Mouse (Mus musculus) hindbrain, embryonic 15.5 days (tissue): ENCODE results near the gene Zfp398. TPM values are rescaled to one million over a fixed set of nuclear protein-coding genes. Genes with fewer than 3 reads are reported as not detected.

Source experiments
- ATAC-seq: fragments of 200-750 bp; cut with Nextera tagmentation; 2 replicates; pipeline ENCODE4 v1.8.0; 2017; ENCODE audit warnings: low read depth, moderate number of reproducible peaks, moderate TSS enrichment; ENCODE audit not compliant: low FRiP score
- H3K27ac ChIP-seq: fragments of 300-500 bp; sonication (generic); replicated peaks from 2 replicates; pipeline ENCODE4 v1.5.1; 2015; ENCODE audit warnings: mild to moderate bottlenecking, inconsistent platforms
- H3K27me3 ChIP-seq: fragments of 300-500 bp; sonication (generic); 2 replicates; pipeline ENCODE4 v1.6.1; 2015; ENCODE audit warnings: control low read depth, inconsistent platforms
- H3K36me3 ChIP-seq: fragments of 300-500 bp; sonication (generic); 2 replicates; pipeline ENCODE4 v1.6.1; 2015; ENCODE audit warnings: control low read depth, inconsistent platforms
- H3K4me1 ChIP-seq: fragments of 300-500 bp; sonication (generic); replicated peaks from 2 replicates; pipeline ENCODE4 v1.6.1; 2015; ENCODE audit warnings: control low read depth, inconsistent platforms
- H3K4me2 ChIP-seq: fragments of 300-500 bp; sonication (generic); 2 replicates; pipeline ENCODE4 v1.6.1; 2015; ENCODE audit warnings: moderate library complexity, mild to moderate bottlenecking, inconsistent platforms
- H3K4me3 ChIP-seq: fragments of 300-500 bp; sonication (generic); 2 replicates; pipeline ENCODE4 v1.5.1; 2015; ENCODE audit warnings: mild to moderate bottlenecking, inconsistent platforms
- H3K9ac ChIP-seq: fragments of 300-500 bp; sonication (generic); 2 replicates; pipeline ENCODE4 v1.6.1; 2015; ENCODE audit warnings: inconsistent platforms
- H3K9me3 ChIP-seq: fragments of 300-500 bp; sonication (generic); 2 replicates; pipeline ENCODE4 v1.6.1; 2016; ENCODE audit warnings: control low read depth, inconsistent platforms
- WGBS: fragments of 180-500 bp; shearing (Covaris S2); methylation state at CpG from one replicate; pipeline ENCODE4 v1.1.7; 2015; 5-methylcytosine and 5-hydroxymethylcytosine counted together
- microRNA counts: library from miRNA; unstranded; fragments of <30 nt; microRNA quantifications from one replicate; lab custom pipeline; 2016
- microRNA-seq: library from miRNA; unstranded; fragments of <30 nt; microRNA quantifications from one replicate; pipeline ENCODE4, GENCODE M21; 2016
- polyA plus RNA-seq: library from polyadenylated mRNA; unstranded; fragments of >200 nt; fragmentation: Nextera tagmentation; extraction: Ambion mirVana; gene quantifications from 2 replicates; pipeline ENCODE4 v1.2.1, GENCODE M21; 2015

Gene Zfp398
- polyA plus RNA-seq, 1 experiment from 2014 or later = 18.5 TPM

GRCm38 (mm10) chr6:47911650-47912049, 76.2 kb downstream of the Zfp398 start:
- Histone ChIP-seq H3K4me2 (no peak overlapping the region), H3K27ac (no peak overlapping the region), H3K4me1 (no peaks in the 10 kb centered on the region), H3K27me3 (no peaks in the 10 kb centered on the region), H3K36me3 (peaks cover 14% of the 10 kb centered on the region), H3K9me3 (no peaks in the 10 kb centered on the region), H3K9ac (no peak overlapping the region), H3K4me3 (no peak overlapping the region)
- ATAC-seq = no peak
- WGBS = 65% methylated on average over 1 of the region's 1 CpGs

GRCm38 (mm10) chr6:47912991-47913390, 77.5 kb downstream of the Zfp398 start:
- Histone ChIP-seq H3K9me3 (no peaks in the 10 kb centered on the region), H3K4me2 (no peak overlapping the region), H3K36me3 (peaks cover 1% of the 10 kb centered on the region; the same call in 1 of the 2 replicates), H3K4me3 (no peak overlapping the region), H3K9ac (no peak overlapping the region), H3K27ac (no peak overlapping the region), H3K4me1 (no peaks in the 10 kb centered on the region), H3K27me3 (0 out of 2 replicates have a peak, but pooled peaks cover 2% of the 10 kb centered on the region)
- ATAC-seq = no peak; the same call in 1 of the 2 replicates
- WGBS = 62% methylated on average over 3 of the region's 3 CpGs

GRCm38 (mm10) chr6:47917051-47917450, 81.6 kb downstream of the Zfp398 start:
- 0 out of 2 replicates have a peak, but pooled peaks cover 2% of the 10 kb centered on the region for H3K27me3 ChIP-seq
- no peak for ATAC-seq
- H3K36me3 ChIP-seq = no peaks in the 10 kb centered on the region
- WGBS = 80% methylated on average over 5 of the region's 5 CpGs
- H3K4me2 ChIP-seq = no peak overlapping the region
- H3K4me3 ChIP-seq = no peak overlapping the region
- H3K9ac ChIP-seq = no peak overlapping the region
- H3K9me3 ChIP-seq = no peaks in the 10 kb centered on the region
- no peak overlapping the region for H3K27ac ChIP-seq
- peaks cover 11% of the 10 kb centered on the region for H3K4me1 ChIP-seq

GRCm38 (mm10) chr6:47918768-47919274, 83.4 kb downstream of the Zfp398 start:
- no peak for ATAC-seq

GRCm38 (mm10) chr6:47919646-47920446, 84.4 kb downstream of the Zfp398 start:
- peak overlapping the region; percentile 96 for H3K27ac ChIP-seq
- H3K4me2 ChIP-seq = peak overlapping the region; percentile 87
- ATAC-seq = peak; percentile 46; the same call in 1 of the 2 replicates
- H3K4me3 ChIP-seq = peak overlapping the region; percentile 85
- WGBS = 29% methylated on average over 11 of the region's 11 CpGs
- no peaks in the 10 kb centered on the region for H3K36me3 ChIP-seq
- no peaks in the 10 kb centered on the region for H3K9me3 ChIP-seq
- peak overlapping the region; percentile 74 for H3K9ac ChIP-seq
- 0 out of 2 replicates have a peak, but pooled peaks cover 2% of the 10 kb centered on the region for H3K27me3 ChIP-seq
- H3K4me1 ChIP-seq = peaks cover 19% of the 10 kb centered on the region

More at GRCm38 (mm10) chr6:47918768-47919274, 83.4 kb downstream of the Zfp398 start:
- H3K4me3 ChIP-seq = no peak overlapping the region
- no peaks in the 10 kb centered on the region for H3K9me3 ChIP-seq
- H3K9ac ChIP-seq = no peak overlapping the region
- WGBS = 82% methylated on average over 3 of the region's 3 CpGs
- H3K4me2 ChIP-seq = no peak overlapping the region
- H3K4me1 ChIP-seq = peaks cover 19% of the 10 kb centered on the region
- H3K27me3 ChIP-seq = 0 out of 2 replicates have a peak, but pooled peaks cover 2% of the 10 kb centered on the region
- no peak overlapping the region for H3K27ac ChIP-seq
- no peaks in the 10 kb centered on the region for H3K36me3 ChIP-seq

GRCm38 (mm10) chr6:47920447-47921340, 85.2 kb downstream of the Zfp398 start, which contains the start of gene Zfp212:
TSS of gene Zfp212 (plus strand) at chr6:47920476.
- Histone ChIP-seq H3K4me2 (peak within 1 kb of the TSS; percentile 87), H3K4me3 (peak within 1 kb of the TSS; percentile 85), H3K9ac (peak within 1 kb of the TSS; percentile 74), H3K36me3 (no peaks in the 10 kb centered on the region), H3K27ac (peak within 1 kb of the TSS; percentile 96), H3K27me3 (0 out of 2 replicates have a peak, but pooled peaks cover 2% of the 10 kb centered on the region), H3K4me1 (peaks cover 19% of the 10 kb centered on the region), H3K9me3 (no peaks in the 10 kb centered on the region)
- peak; percentile 95 for ATAC-seq
- under 1% methylated on average over 66 of the region's 67 CpGs for WGBS

MicroRNA genes within 50 kb of the gene (microRNA counts, 519-probe panel; counts per million panel counts)
- not detected for microRNA mmu-miR-704 (lab: Ali Mortazavi, UCI)

Small RNA genes lying within 50 kb of the gene (microRNA-seq; reads per million reads assigned to microRNA genes)
- not detected for gene Mir704

Other genes starting within 250 kb of the Zfp398 start
- 53.0 and 73.2 TPM in 2 replicates for gene Ezh2, start 240.3 kb upstream of the Zfp398 start, polyA plus RNA-seq
- gene Pdia4, start 22.2 kb upstream of the Zfp398 start, polyA plus RNA-seq = 150 and 163 TPM in 2 replicates
- gene Zfp786, start 4.8 kb upstream of the Zfp398 start, polyA plus RNA-seq = 14.7 and 15.3 TPM in 2 replicates
- gene Zfp282, start 41.5 kb downstream of the Zfp398 start, polyA plus RNA-seq = 23.9 and 26.2 TPM in 2 replicates
- gene Zfp212, start 84.8 kb downstream of the Zfp398 start, polyA plus RNA-seq = 16.9 TPM in 2 replicates
- gene Zfp956, start 117.7 kb downstream of the Zfp398 start, polyA plus RNA-seq = 19.6 and 23.0 TPM in 2 replicates
- 14.7 and 14.8 TPM in 2 replicates for gene Zfp777, start 213.2 kb downstream of the Zfp398 start, polyA plus RNA-seq